22 mouse cellular contexts compared by ENCODE assay signal in the genomic region with DNA sequence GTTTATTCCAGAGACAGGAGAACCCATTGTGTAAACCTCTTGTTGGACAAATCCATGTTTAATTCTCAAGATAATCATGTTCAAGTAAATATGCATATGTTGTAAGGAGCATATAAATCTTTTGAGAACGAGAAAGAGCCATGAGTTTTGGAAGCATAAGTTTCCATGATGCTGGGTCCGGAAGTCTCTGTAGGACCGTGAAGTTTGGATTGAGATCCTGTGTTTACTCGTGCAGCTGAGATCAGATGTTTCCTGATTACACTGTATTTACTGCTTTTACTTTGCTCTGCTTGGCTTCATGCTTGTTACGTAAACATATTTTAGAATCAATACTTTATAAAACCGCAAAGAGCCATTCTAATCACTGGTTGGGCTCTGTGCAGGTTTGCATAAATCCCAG.
"Had no signal": no experiment of that assay in that cellular context is flagged by ENCODE, and none has a peak within 500 bp of the region (broad histone marks: within the 10 kb centered on the region; RNA-seq: fewer than 3 reads in every experiment).

No protein-coding gene starts in this region.

- H3K4me3 ChIP-seq: heart, adult 2 months; heart, embryonic 13.5 days; heart, embryonic 15.5 days; hindbrain, embryonic 13.5 days; hindbrain, embryonic 15.5 days; layer of hippocampus, adult 2 months; left cerebral cortex, adult 2 months; limb, embryonic 10.5 days; limb, embryonic 12.5 days had no signal

- H3K9me3 ChIP-seq: heart, embryonic 13.5 days; heart, embryonic 15.5 days; hindbrain, embryonic 13.5 days; hindbrain, embryonic 15.5 days; limb, embryonic 10.5 days; limb, embryonic 12.5 days had no signal

- H3K27ac ChIP-seq: heart, adult 2 months; heart, embryonic 13.5 days; heart, embryonic 15.5 days; hindbrain, embryonic 13.5 days; hindbrain, embryonic 15.5 days; hindbrain, postnatal 0 days; layer of hippocampus, adult 2 months; left cerebral cortex, adult 2 months; limb, embryonic 10.5 days; limb, embryonic 12.5 days had no signal

- H3K4me1 ChIP-seq: heart, embryonic 13.5 days; heart, embryonic 15.5 days; hindbrain, embryonic 13.5 days; hindbrain, embryonic 15.5 days; limb, embryonic 10.5 days; limb, embryonic 12.5 days had no signal

- ATAC-seq: forebrain, postnatal 0 days; hindbrain, postnatal 0 days had no signal

- H3K4me2 ChIP-seq: heart, embryonic 11.5 days; heart, embryonic 13.5 days; heart, embryonic 15.5 days; hindbrain, embryonic 13.5 days; hindbrain, embryonic 15.5 days; limb, embryonic 12.5 days had no signal

- H3K36me3 ChIP-seq: heart, embryonic 13.5 days; heart, embryonic 15.5 days; hindbrain, embryonic 13.5 days; hindbrain, embryonic 15.5 days; limb, embryonic 10.5 days; limb, embryonic 12.5 days had no signal

- H3K9ac ChIP-seq: forebrain, postnatal 0 days; heart, embryonic 13.5 days; heart, embryonic 15.5 days; hindbrain, embryonic 13.5 days; hindbrain, embryonic 15.5 days; limb, embryonic 12.5 days had no signal

- H3K27me3 ChIP-seq: heart, embryonic 13.5 days; heart, embryonic 15.5 days; hindbrain, embryonic 13.5 days; hindbrain, embryonic 15.5 days; limb, embryonic 12.5 days had no signal

- DNase-seq: forebrain, postnatal 0 days; gastrocnemius, postnatal 14 days; gastrocnemius, postnatal 36 days; heart, adult 11 months; heart, adult 2 months; heart, postnatal 14 days; heart, postnatal 36 days; kidney, adult 18-20 months; kidney, adult 8-10 months; kidney, postnatal 10 days; kidney, postnatal 25 days; kidney, postnatal 4 days had no signal
